Mouse (Mus musculus) myocyte (in vitro differentiated cells): Measurements from ENCODE around the gene Dhh. TPM values are rescaled to one million over a fixed set of nuclear protein-coding genes. Genes with fewer than 3 reads are reported as not detected.

Experiments
- H3K27me3 ChIP-seq: one replicate; pipeline ENCODE4 v1.6.1; 2011; ENCODE audit not compliant: control insufficient read depth, insufficient read depth, insufficient read length
- H3K36me3 ChIP-seq: one replicate; pipeline ENCODE4 v1.6.1; 2011; ENCODE audit not compliant: control insufficient read depth, insufficient read depth
- H3K4me2 ChIP-seq: one replicate; pipeline ENCODE4 v1.6.1; 2011; ENCODE audit warnings: low read depth, control low read depth
- H3K4me3 ChIP-seq: one replicate; pipeline ENCODE4 v1.5.1; 2011; ENCODE audit warnings: mild to moderate bottlenecking, control low read depth, moderate library complexity
- H3K79me2 ChIP-seq: one replicate; pipeline ENCODE4 v1.6.1; 2011; ENCODE audit not compliant: control insufficient read depth, insufficient read depth
- H3ac ChIP-seq: one replicate; pipeline ENCODE4 v1.6.1; 2011; ENCODE audit not compliant: control insufficient read depth, insufficient read length
- CEBPB ChIP-seq: IDR thresholded peaks from 2 replicates; pipeline ENCODE4 v1.6.1; 2011; ENCODE audit warnings: mild to moderate bottlenecking, moderate library complexity; ENCODE audit not compliant: poor library complexity, insufficient read depth, severe bottlenecking
- E2F4 ChIP-seq: IDR thresholded peaks from one replicate; pipeline ENCODE4 v1.6.1; 2011; ENCODE audit warnings: mild to moderate bottlenecking, control low read depth, moderate library complexity; ENCODE audit not compliant: insufficient read depth
- MAX ChIP-seq: IDR thresholded peaks from one replicate; pipeline ENCODE4 v1.6.1; 2011; ENCODE audit warnings: low read depth, mild to moderate bottlenecking, control low read depth
- MYOD1 ChIP-seq, 3 experiments: IDR thresholded peaks; one replicate each; pipeline ENCODE4 v1.6.1; 2011; ENCODE audit warnings: control low read depth in 2 of 3, low read depth in 2 of 3, mild to moderate bottlenecking in 2 of 3, moderate library complexity in 1 of 3; ENCODE audit not compliant: insufficient read length in 2 of 3, control insufficient read depth in 1 of 3
- MYOG ChIP-seq, 3 experiments: IDR thresholded peaks; one replicate each; pipeline ENCODE4 v1.6.1; 2011; ENCODE audit warnings: control low read depth in 2 of 3, low read depth in 2 of 3, mild to moderate bottlenecking in 2 of 3; ENCODE audit not compliant: insufficient read length in 2 of 3, control insufficient read depth in 1 of 3, insufficient read depth in 1 of 3
- POLR2A ChIP-seq: IDR thresholded peaks from one replicate; pipeline ENCODE4 v1.6.1; 2011; ENCODE audit warnings: low read depth, mild to moderate bottlenecking, control low read depth, moderate library complexity; ENCODE audit not compliant: insufficient read length
- POLR2AphosphoS2 ChIP-seq: IDR thresholded peaks from one replicate; pipeline ENCODE4 v1.6.1; 2011; ENCODE audit warnings: low read depth, control low read depth; ENCODE audit not compliant: insufficient read length
- REST ChIP-seq: IDR thresholded peaks from one replicate; pipeline ENCODE4 v1.6.1; 2011; ENCODE audit warnings: mild to moderate bottlenecking, control low read depth, moderate library complexity; ENCODE audit not compliant: insufficient read depth, insufficient read length
- SRF ChIP-seq: IDR thresholded peaks from one replicate; pipeline ENCODE4 v1.6.1; 2011; ENCODE audit warnings: low read depth; ENCODE audit not compliant: control insufficient read depth, insufficient read length
- TCF12 ChIP-seq: IDR thresholded peaks from one replicate; pipeline ENCODE4 v1.6.1; 2011; ENCODE audit warnings: mild to moderate bottlenecking, control low read depth; ENCODE audit not compliant: poor library complexity, insufficient read depth, severe bottlenecking
- TCF3 ChIP-seq: IDR thresholded peaks from one replicate; pipeline ENCODE4 v1.6.1; 2011; ENCODE audit warnings: low read depth, control low read depth; ENCODE audit not compliant: insufficient read length
- USF1 ChIP-seq: IDR thresholded peaks from one replicate; pipeline ENCODE4 v1.6.1; 2011; ENCODE audit warnings: low read depth, mild to moderate bottlenecking, control low read depth, moderate library complexity
- polyA plus RNA-seq: library from polyadenylated mRNA; unstranded; fragments of >200 nt; fragmentation: generic; extraction: Trizol; gene quantifications from one replicate; pipeline ENCODE4 v1.2.1, GENCODE M21; 2012; ENCODE audit warnings: missing spikeins

Gene Dhh
- polyA plus RNA-seq, 1 experiment: 0.11 TPM

DNA sequence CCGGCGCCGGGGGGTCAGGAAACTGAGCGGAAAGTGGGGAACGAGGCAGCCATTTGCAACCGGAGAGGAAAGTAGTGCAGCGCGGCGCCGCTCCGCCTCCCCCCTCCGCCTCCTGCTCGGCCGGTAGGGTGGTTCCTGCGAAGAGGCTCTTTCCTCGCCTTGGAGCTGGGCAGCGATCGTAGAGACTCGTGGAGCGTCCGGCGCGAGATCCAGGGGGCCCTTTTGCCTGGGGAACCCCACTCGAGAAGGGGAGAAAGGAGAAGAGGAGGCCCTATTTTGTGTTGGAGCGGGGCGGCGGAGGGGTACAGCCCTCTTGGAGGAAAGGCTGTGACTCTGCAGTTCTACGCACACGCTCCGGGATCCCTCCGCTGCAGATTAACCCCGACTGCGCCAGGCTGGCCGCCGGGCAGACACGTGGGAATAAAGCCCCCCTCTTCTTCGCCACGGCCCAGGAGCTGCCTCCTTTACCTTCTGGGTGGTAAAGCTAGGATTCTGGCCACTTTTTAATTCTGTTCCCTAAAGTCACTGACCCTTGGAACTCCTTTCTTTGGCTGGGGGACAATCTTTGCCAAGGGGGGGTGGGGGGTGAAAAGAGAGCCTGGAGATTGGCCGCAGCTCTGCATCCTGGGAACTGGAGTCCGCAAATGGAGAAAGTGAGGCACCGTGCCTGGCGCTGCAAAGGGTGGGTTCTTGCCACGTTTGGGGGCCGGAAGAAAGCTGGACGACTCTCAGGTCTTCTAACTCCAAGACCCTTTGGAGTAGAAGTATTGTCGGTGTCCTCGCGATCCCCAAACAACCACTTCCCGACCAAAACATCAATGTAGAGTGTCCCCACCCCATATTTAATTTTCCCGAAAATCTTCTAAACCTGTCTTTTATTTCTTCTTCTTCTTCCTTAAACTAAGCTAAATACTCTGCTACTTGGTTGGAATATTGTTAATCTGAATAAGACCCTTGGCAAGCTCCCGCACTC lies 26.1 kb downstream of the Dhh start:
- Histone ChIP-seq H3K36me3 (no peaks in the 10 kb centered on the region), H3ac (peak overlapping the region; percentile 77), H3K79me2 (peaks cover 41% of the 10 kb centered on the region), H3K4me3 (peak overlapping the region; percentile 93), H3K4me2 (peak overlapping the region; percentile 96), H3K27me3 (no peaks in the 10 kb centered on the region)
- TF ChIP-seq POLR2A (peak; percentile 47), TCF3 (no peak), REST (no peak), MYOD1 (IDR thresholded peaks at IDR 0.05; ENCODE audit: control insufficient read depth in 1 of 3, insufficient read length in 2 of 3, low read depth in 2 of 3) (peak in 1 of 3 experiments; percentile 59), SRF (no peak), CEBPB (no peak), MYOG (IDR thresholded peaks at IDR 0.05; ENCODE audit: control insufficient read depth in 1 of 3, insufficient read depth in 1 of 3, insufficient read length in 2 of 3, low read depth in 2 of 3) (peak; percentile 3 to 75 (median 49)), TCF12 (no peak), POLR2AphosphoS2 (peak; percentile 77), E2F4 (no peak), USF1 (peak; percentile 43), MAX (peak; percentile 84)

- Histone ChIP-seq H3K27me3 (no peaks in the 10 kb centered on the region), H3ac (peak within 1 kb of the TSS; percentile 77), H3K4me3 (peak within 1 kb of the TSS; percentile 93), H3K4me2 (peak within 1 kb of the TSS; percentile 100), H3K79me2 (peaks cover 50% of the 10 kb centered on the region), H3K36me3 (no peaks in the 10 kb centered on the region)
- TF ChIP-seq USF1 (no peak), TCF3 (no peak), E2F4 (no peak), MYOG (IDR thresholded peaks at IDR 0.05; ENCODE audit: control insufficient read depth in 1 of 3, insufficient read depth in 1 of 3, insufficient read length in 2 of 3, low read depth in 2 of 3) (peak in 1 of 3 experiments; percentile 7), POLR2AphosphoS2 (no peak), TCF12 (no peak), SRF (no peak), MAX (no peak), CEBPB (no peak), REST (no peak), POLR2A (peak; percentile 12), MYOD1 (IDR thresholded peaks at IDR 0.05; ENCODE audit: control insufficient read depth in 1 of 3, insufficient read length in 2 of 3, low read depth in 2 of 3) (peak in 1 of 3 experiments; percentile 1)
Measured at GRCm38 (mm10) chr15:98871070-98871915, 27.0 kb downstream of the Dhh start, which contains the start of gene Kmt2d. Kmt2d (minus strand) TSS chr15:98871204.

DNA sequence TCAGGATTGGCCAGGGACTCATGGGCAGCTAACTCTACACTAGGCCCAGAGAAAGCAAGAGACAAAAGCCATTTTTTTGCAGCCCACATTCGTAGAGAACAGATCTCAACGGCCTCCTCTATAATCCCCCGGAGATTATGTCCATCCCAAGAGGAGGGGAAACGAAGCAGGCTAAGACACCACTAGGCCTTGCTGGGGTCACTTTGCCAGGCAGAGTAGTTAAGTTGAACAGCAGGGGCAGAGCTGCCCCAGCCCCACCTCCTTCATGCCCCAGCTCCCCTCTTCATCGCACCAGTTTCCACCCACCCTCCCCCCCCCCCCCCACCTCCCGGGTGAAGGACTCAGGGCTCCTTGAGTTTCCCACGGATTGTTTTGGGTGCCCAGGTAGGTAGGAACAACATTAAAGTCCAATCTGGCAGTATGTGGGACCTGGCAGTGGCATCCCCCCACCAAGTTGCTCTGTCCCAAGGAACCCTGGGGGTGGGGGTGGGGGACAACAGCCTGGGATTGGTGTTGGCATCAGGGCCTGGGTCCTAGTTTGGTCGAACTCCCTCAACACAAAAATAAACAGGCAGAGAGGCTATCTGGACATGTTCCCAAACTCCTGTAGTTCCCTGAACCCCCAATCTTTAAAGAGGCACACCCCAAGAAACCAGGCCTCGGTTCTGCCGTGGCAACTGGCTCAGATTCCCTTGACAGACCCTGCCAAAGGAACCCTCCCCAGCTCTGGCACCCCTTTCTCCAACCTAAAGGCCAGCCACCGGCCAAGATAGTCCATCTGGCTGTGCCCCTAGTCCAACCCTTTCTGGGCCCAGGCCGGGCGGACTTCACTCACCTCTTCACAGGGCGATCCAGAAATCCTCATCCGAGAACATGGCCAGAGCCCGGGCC lies 27.9 kb downstream of the Dhh start:
- peak overlapping the region; percentile 100 for H3K4me2 ChIP-seq
- peak overlapping the region; percentile 93 for H3K4me3 ChIP-seq
- no peak for TF ChIP-seq E2F4
- no peak for TF ChIP-seq MYOG (IDR thresholded peaks at IDR 0.05; ENCODE audit: control insufficient read depth in 1 of 3, insufficient read depth in 1 of 3, insufficient read length in 2 of 3, low read depth in 2 of 3)
- peak overlapping the region; percentile 77 for H3ac ChIP-seq
- H3K79me2 ChIP-seq: peaks cover 58% of the 10 kb centered on the region
- no peaks in the 10 kb centered on the region for H3K27me3 ChIP-seq
- H3K36me3 ChIP-seq: peaks cover 7% of the 10 kb centered on the region
